Mouse (Mus musculus) T-helper 1 cell (primary cell): ENCODE results near the gene Mettl11b.

Experiments used
- in situ Hi-C: fragments of 300-600 bp; cut with MboI, MseI; formaldehyde crosslinking; loops from one replicate; pipeline ENCODE4 v1.15.1; 2025; ENCODE audit warnings: high pct_unique_total_duplicates

Gene Mettl11b

GRCm38 (mm10) chr1:163656432-163656831, 68.6 kb downstream of the Mettl11b start:
- in situ Hi-C loops = no loop called here
